Comparison of ENCODE assay signal across 8 mouse cellular contexts in the genomic region with DNA sequence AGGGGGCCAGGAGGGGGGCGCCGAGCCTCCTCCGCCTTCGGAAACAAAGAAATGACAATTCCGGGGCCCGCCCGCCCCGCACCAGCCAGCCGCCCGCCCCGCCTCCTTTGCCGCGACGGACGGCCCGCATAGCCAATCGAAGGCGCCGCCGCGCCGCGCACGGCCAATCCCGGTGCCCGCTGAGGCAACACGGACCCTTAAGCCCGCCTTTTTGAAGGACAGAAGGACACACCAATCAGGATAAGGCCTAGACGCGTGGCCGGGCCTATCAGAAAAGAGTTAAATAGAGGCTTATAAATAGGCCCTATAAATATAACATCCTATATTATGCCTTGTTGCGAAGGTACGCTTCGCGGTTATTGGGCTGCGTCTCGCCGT. TPM values are rescaled to one million over a fixed set of nuclear protein-coding genes. Genes with fewer than 3 reads are reported as not detected.
A peak's percentile ranks its signal among the peaks of the same experiment; 100 is the strongest.
DNase-seq lines count a peak whose midpoint lies in the region; ATAC-seq lines count a peak whose summit lies in the region.

A gene (minus strand): TSS at position 87 of the 378 bp plus-strand sequence.

- H3K4me2 ChIP-seq in heart, embryonic 16.5 days (ENCODE audit: low read depth, low read length): peak within 1 kb of the TSS; percentile 94
- H3K4me2 ChIP-seq in liver, embryonic 15.5 days: peak within 1 kb of the TSS; percentile 95
- H3K4me2 ChIP-seq in neural tube, embryonic 12.5 days (replicated peaks): peak within 1 kb of the TSS; percentile 85

- H3K27ac ChIP-seq in brown adipose tissue, adult 24 weeks (replicated peaks; ENCODE audit: low read depth, low read length): peak within 1 kb of the TSS; percentile 67
- peak within 1 kb of the TSS; percentile 89 for H3K27ac ChIP-seq in heart, embryonic 16.5 days (ENCODE audit: low read length)
- H3K27ac ChIP-seq in liver, embryonic 15.5 days (replicated peaks): peak within 1 kb of the TSS; percentile 95
- H3K27ac ChIP-seq in neural tube, embryonic 12.5 days: peak within 1 kb of the TSS; percentile 93

- peaks cover 4% of the 10 kb centered on the region for H3K4me1 ChIP-seq in brown adipose tissue, adult 24 weeks (ENCODE audit: control insufficient read depth, insufficient read depth, insufficient read length, low read length)
- peaks cover 18% of the 10 kb centered on the region; the same call in 1 of the 2 replicates for H3K4me1 ChIP-seq in heart, embryonic 16.5 days (ENCODE audit: control insufficient read depth, insufficient read depth, low read length)
- H3K4me1 ChIP-seq in liver, embryonic 15.5 days (replicated peaks): peaks cover 55% of the 10 kb centered on the region
- peaks cover 21% of the 10 kb centered on the region for H3K4me1 ChIP-seq in neural tube, embryonic 12.5 days

- DNase-seq in fibroblast of lung, adult 2 months (ENCODE audit: low read depth): peak; percentile 93
- DNase-seq in kidney, postnatal 36 days: peak; percentile 99
- DNase-seq in telencephalon, adult 2 months (ENCODE audit: low read depth, low spot score): peak; percentile 98

- peak within 1 kb of the TSS; percentile 89 for H3K4me3 ChIP-seq in brown adipose tissue, adult 24 weeks (ENCODE audit: insufficient read depth, low read depth, low read length)
- peak within 1 kb of the TSS; percentile 96 for H3K4me3 ChIP-seq in heart, embryonic 16.5 days (ENCODE audit: low read length)
- H3K4me3 ChIP-seq in liver, embryonic 15.5 days (replicated peaks): peak within 1 kb of the TSS; percentile 96
- peak within 1 kb of the TSS; percentile 99 for H3K4me3 ChIP-seq in neural tube, embryonic 12.5 days

- H3K9ac ChIP-seq in heart, embryonic 16.5 days (ENCODE audit: low read length): peak within 1 kb of the TSS; percentile 88
- peak within 1 kb of the TSS; percentile 98 for H3K9ac ChIP-seq in liver, embryonic 15.5 days
- peak within 1 kb of the TSS; percentile 99 for H3K9ac ChIP-seq in neural tube, embryonic 12.5 days

- H3K27me3 ChIP-seq in heart, embryonic 16.5 days (ENCODE audit: control insufficient read depth, insufficient read depth, low read length): peaks cover 4% of the 10 kb centered on the region; the same call in 1 of the 2 replicates
- H3K27me3 ChIP-seq in liver, embryonic 15.5 days: 0 out of 2 replicates have a peak, but pooled peaks cover 18% of the 10 kb centered on the region
- peaks cover 17% of the 10 kb centered on the region; the same call in 1 of the 2 replicates for H3K27me3 ChIP-seq in neural tube, embryonic 12.5 days (replicated peaks)

- under 1% methylated on average over 37 of the region's 38 CpGs for WGBS in heart, embryonic 16.5 days
- WGBS in liver, embryonic 15.5 days (ENCODE audit: insufficient replicate concordance): under 1% methylated on average over 34 of the region's 38 CpGs
- under 1% methylated on average over 37 of the region's 38 CpGs for WGBS in neural tube, embryonic 12.5 days

- ATAC-seq in CD4-positive, CD25-positive, alpha-beta regulatory T cell, adult 4 months: peak; percentile 86
- ATAC-seq in heart, embryonic 16.5 days (replicated peaks; ENCODE audit: extremely low read depth, insufficient read depth, low FRiP score): peak; percentile 98
- ATAC-seq in liver, embryonic 15.5 days (ENCODE audit: insufficient read depth): peak; percentile 92
- peak; percentile 98 for ATAC-seq in neural tube, embryonic 12.5 days (ENCODE audit: low FRiP score, low read depth)

- H3K36me3 ChIP-seq in heart, embryonic 16.5 days (ENCODE audit: control insufficient read depth, insufficient read depth): no peaks in the 10 kb centered on the region
- 0 out of 2 replicates have a peak, but pooled peaks cover 3% of the 10 kb centered on the region for H3K36me3 ChIP-seq in liver, embryonic 15.5 days (replicated peaks)
- H3K36me3 ChIP-seq in neural tube, embryonic 12.5 days: no peaks in the 10 kb centered on the region

- H3K9me3 ChIP-seq in heart, embryonic 16.5 days (replicated peaks; ENCODE audit: control insufficient read depth, low read length): no peaks in the 10 kb centered on the region
- no peaks in the 10 kb centered on the region for H3K9me3 ChIP-seq in liver, embryonic 15.5 days (replicated peaks)
- H3K9me3 ChIP-seq in neural tube, embryonic 12.5 days: no peaks in the 10 kb centered on the region

RNA-seq across cellular contexts. Expression of the gene that starts here (rescaled TPM):
- polyA plus RNA-seq in CD4-positive, CD25-positive, alpha-beta regulatory T cell, adult 4 months (2017; shearing (Covaris generic)): 1 to 10 TPM; 4.2 to 7.1 TPM
- 22.4 and 26.2 TPM in 2 replicates for polyA plus RNA-seq in brown adipose tissue, adult 24 weeks (2012; ENCODE audit: insufficient read depth, insufficient read length, missing spikeins)
- 23.1 and 25.3 TPM in 2 replicates for polyA plus RNA-seq in heart, embryonic 16.5 days (2015; fragmentation: Nextera tagmentation; extraction: Ambion mirVana)
- 16.0 and 17.3 TPM in 2 replicates for polyA plus RNA-seq in liver, embryonic 15.5 days (2015; fragmentation: Nextera tagmentation; extraction: Ambion mirVana)
- polyA plus RNA-seq in neural tube, embryonic 12.5 days (2016; fragmentation: Nextera tagmentation; extraction: Ambion mirVana): 92.8 and 96.9 TPM in 2 replicates

Comparison
In these comparisons a context has a peak if more than half of its experiments do, and no peak if none do; other contexts are left out.
1. Peak in every context shown above with its lines: DNase-seq, ATAC-seq, H3K4me3 ChIP-seq and H3K27ac ChIP-seq.